Mouse (Mus musculus) bone marrow, adult 2 months (tissue): ENCODE data around the gene Clec11a. TPM values are rescaled to one million over a fixed set of nuclear protein-coding genes. Genes with fewer than 3 reads are reported as not detected.
A peak's percentile ranks its signal among the peaks of the same experiment; 100 is the strongest.

ENCODE experiments used
- H3K27ac ChIP-seq: fragments of 200-500 bp; 2 replicates; pipeline ENCODE4 v1.5.1; 2012; ENCODE audit warnings: low read depth, mild to moderate bottlenecking, control low read depth, inconsistent platforms, low read length; ENCODE audit not compliant: control insufficient read depth, poor library complexity, insufficient read depth
- H3K4me1 ChIP-seq: fragments of 200-500 bp; 2 replicates; pipeline ENCODE4 v1.6.1; 2011; ENCODE audit warnings: low read length; ENCODE audit not compliant: control insufficient read depth, insufficient read depth
- H3K4me3 ChIP-seq: fragments of 200-500 bp; replicated peaks from 2 replicates; pipeline ENCODE3; 2011; ENCODE audit warnings: mild to moderate bottlenecking, low read depth, low read length, control low read depth; ENCODE audit not compliant: control insufficient read depth
- CTCF ChIP-seq: fragments of 200-500 bp; IDR thresholded peaks from 2 replicates; pipeline ENCODE4 v1.5.1; 2011; ENCODE audit warnings: low read length, control low read depth; ENCODE audit not compliant: control insufficient read depth, insufficient read depth
- POLR2A ChIP-seq: fragments of 200-500 bp; IDR thresholded peaks from 2 replicates; pipeline ENCODE4 v1.6.1; 2011; ENCODE audit warnings: low read depth, mild to moderate bottlenecking, control low read depth, low read length, borderline replicate concordance; ENCODE audit not compliant: control insufficient read depth
- WGBS: fragments of 180-500 bp; shearing (Covaris S2); methylation state at CpG from one replicate; pipeline ENCODE4 v1.1.7; 2018; 5-methylcytosine and 5-hydroxymethylcytosine counted together
- polyA plus RNA-seq: library from polyadenylated mRNA; stranded (reverse); fragments of >200 nt; gene quantifications from 2 replicates; pipeline ENCODE4 v1.2.4, GENCODE M21; 2011; ENCODE audit warnings: low replicate concordance; ENCODE audit not compliant: missing spikeins, insufficient read depth, insufficient read length

The Clec11a gene
- polyA plus RNA-seq, 1 experiment: 1.8 TPM

DNA sequence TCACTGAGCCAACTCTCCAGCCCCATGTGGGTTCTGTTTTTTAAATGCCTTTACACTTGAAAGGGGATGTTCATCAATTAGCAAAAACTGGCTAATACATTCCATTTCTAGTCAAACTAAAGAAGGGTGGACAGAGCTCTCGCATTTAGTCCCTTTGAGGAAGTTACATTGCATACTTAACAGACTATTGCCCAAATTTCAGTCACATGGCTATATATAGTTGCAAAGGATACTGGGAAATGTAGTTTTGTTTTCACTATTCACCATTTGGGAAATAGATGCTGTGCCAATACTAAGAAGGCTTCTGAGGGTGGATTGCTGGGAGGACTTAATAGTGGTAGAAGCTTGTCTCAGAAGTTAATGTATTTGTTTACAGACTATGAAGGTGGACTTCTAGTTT lies 25.7 kb downstream of the Clec11a start:
- Histone ChIP-seq H3K4me1 (no peaks in the 10 kb centered on the region), H3K4me3 (no peak overlapping the region), H3K27ac (no peak overlapping the region)
- TF ChIP-seq POLR2A (no peak), CTCF (no peak)
- WGBS: 7% methylated on average over 1 of the region's 1 CpGs

- no peak for TF ChIP-seq POLR2A
- peak; percentile 54; the same call in 1 of the 2 replicates for TF ChIP-seq CTCF
- H3K4me1 ChIP-seq: no peaks in the 10 kb centered on the region
- 49% methylated on average over 2 of the region's 2 CpGs for WGBS
- no peak overlapping the region for H3K27ac ChIP-seq
- no peak overlapping the region for H3K4me3 ChIP-seq
Measured at GRCm38 (mm10) chr7:44277250-44277622, 29.5 kb downstream of the Clec11a start.

GRCm38 (mm10) chr7:44276461-44277249 lies 30.0 kb downstream of the Clec11a start:
- no peak overlapping the region for H3K27ac ChIP-seq
- no peak overlapping the region for H3K4me3 ChIP-seq
- TF ChIP-seq POLR2A: no peak
- 64% methylated on average over 10 of the region's 10 CpGs for WGBS
- no peaks in the 10 kb centered on the region for H3K4me1 ChIP-seq

- TF ChIP-seq POLR2A: no peak
- no peak for TF ChIP-seq CTCF
- 80% methylated on average over 3 of the region's 3 CpGs for WGBS
- Histone ChIP-seq H3K27ac (no peak overlapping the region), H3K4me3 (no peak overlapping the region), H3K4me1 (no peaks in the 10 kb centered on the region)
Measured at GRCm38 (mm10) chr7:44275546-44275945, 31.2 kb downstream of the Clec11a start.

DNA sequence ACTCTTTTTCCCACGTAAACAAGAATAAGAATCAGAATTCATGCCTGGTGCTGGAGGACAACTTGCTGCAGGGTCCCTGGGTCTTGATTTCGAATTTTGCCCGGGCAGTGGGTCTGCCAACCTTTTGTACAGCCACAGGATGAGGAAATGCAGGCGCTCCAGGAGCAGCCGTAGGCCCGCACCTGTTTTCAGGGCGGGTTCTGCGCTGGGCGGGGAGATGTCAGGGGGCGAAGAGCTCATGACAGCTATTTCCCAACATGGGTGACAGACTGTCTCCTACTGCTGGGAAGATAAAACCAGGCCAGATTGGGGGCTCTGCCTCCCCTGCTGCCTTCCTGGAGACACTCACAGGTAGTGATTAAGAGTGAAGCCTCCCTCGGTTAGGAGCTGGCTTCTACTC lies 32.6 kb downstream of the Clec11a start:
- WGBS: 72% methylated on average over 11 of the region's 11 CpGs
- no peak overlapping the region for H3K4me3 ChIP-seq
- TF ChIP-seq CTCF (no peak), POLR2A (no peak)
- H3K27ac ChIP-seq: no peak overlapping the region
- no peaks in the 10 kb centered on the region for H3K4me1 ChIP-seq

- H3K27ac ChIP-seq: no peak overlapping the region
- H3K4me3 ChIP-seq: no peak overlapping the region
- 68% methylated on average over 7 of the region's 7 CpGs for WGBS
- no peaks in the 10 kb centered on the region for H3K4me1 ChIP-seq
- no peak for TF ChIP-seq CTCF
- no peak for TF ChIP-seq POLR2A
Measured at GRCm38 (mm10) chr7:44273446-44273845, 33.3 kb downstream of the Clec11a start.

- TF ChIP-seq CTCF (no peak), POLR2A (no peak)
- no peak overlapping the region for H3K4me3 ChIP-seq
- WGBS: 66% methylated on average over 7 of the region's 7 CpGs
- no peak overlapping the region for H3K27ac ChIP-seq
- H3K4me1 ChIP-seq: no peaks in the 10 kb centered on the region
Measured at GRCm38 (mm10) chr7:44272546-44272945, 34.2 kb downstream of the Clec11a start.

DNA sequence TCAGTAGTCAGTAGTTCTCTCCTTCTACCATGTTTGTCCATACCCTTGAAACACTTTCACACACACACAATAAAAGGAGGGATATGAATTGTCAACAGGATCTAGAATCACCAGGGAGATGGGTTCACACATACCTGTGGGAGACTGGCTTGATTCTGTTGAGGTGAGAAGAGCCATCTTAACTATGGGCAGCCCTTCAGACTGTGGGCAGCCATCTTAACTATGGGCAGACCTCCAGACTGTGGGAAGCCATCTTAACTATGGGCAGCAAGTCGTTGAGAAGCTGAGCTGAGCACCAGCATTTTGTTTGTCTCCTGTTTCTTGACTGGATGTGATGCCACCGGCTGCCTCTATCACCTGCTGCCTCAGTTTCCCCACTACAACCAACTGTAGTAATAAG lies 35.4 kb downstream of the Clec11a start:
- WGBS: 60% methylated on average over 2 of the region's 2 CpGs
- Histone ChIP-seq H3K4me3 (no peak overlapping the region), H3K4me1 (no peaks in the 10 kb centered on the region), H3K27ac (no peak overlapping the region)
- TF ChIP-seq POLR2A (no peak), CTCF (no peak)

- H3K4me1 ChIP-seq: no peaks in the 10 kb centered on the region
- WGBS: 35% methylated on average over 2 of the region's 2 CpGs
- no peak overlapping the region for H3K27ac ChIP-seq
- no peak overlapping the region for H3K4me3 ChIP-seq
- TF ChIP-seq POLR2A (no peak), CTCF (no peak)
Measured at GRCm38 (mm10) chr7:44269397-44269796, 37.3 kb downstream of the Clec11a start.
